Mouse (Mus musculus) kidney, adult 2 months (tissue): ENCODE measurements around the gene Arpc1a.

Experiments
- CTCF ChIP-seq: fragments of 200-500 bp; conservative IDR thresholded peaks from 2 replicates; pipeline ENCODE4 v1.5.1; 2011; ENCODE audit warnings: low read depth, mild to moderate bottlenecking, control low read depth, low read length, moderate library complexity, mixed read lengths; ENCODE audit not compliant: insufficient read depth, insufficient read length
- POLR2A ChIP-seq: fragments of 200-500 bp; IDR thresholded peaks from one replicate; pipeline ENCODE4 v1.6.1; 2011; ENCODE audit warnings: low read depth, low read length, control low read depth

GRCm38 (mm10) chr5:145100960-145101359 lies 17.3 kb downstream of the Arpc1a start:
- no peak for TF ChIP-seq CTCF
- no peak for TF ChIP-seq POLR2A
